Mouse (Mus musculus): ENCODE measurements around the gene Supt5.

DNA sequence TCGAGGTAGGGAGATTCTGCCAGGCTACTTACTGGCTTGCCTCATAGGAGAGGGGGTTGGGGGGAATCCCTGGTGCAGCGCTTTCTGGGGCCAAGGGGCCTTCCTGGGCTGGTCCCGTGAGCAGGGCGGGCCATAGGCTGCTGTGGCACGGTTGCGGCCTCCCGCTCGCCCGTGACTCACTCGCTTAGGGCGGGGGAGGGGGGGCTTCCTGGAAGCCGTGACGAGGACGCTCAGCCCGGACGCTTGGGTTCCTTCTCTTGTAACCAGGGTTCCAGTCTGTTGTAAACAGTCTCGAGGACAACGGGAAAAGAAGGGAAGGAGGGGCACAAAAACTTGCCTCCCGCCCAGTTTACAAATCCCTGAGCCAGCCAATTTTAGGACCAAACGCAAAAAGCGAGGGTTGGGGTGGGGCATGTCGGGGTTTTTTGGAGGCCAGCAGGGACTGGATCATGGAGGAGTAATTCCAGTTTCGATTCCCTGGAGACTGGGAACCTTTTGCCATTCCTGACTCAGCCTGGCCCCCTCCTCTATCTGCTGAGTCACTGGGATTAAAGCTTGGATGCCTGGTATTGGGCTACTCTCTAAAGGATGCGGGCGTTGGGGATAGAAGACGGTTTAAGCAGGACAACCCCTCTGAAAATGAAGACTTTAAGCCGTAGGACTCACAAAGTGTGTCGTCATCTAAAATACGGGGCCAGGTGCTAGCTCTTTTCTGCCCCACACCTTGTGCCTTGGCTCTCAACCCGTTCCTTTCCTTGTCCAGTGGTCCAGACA lies 42.7 kb upstream of the Supt5 start:
- TF ChIP-seq CTCF (IDR thresholded peaks at IDR 0.05; ENCODE audit: insufficient read depth, low read length) (no peak), POLR2A (IDR thresholded peaks at IDR 0.05; ENCODE audit: borderline replicate concordance, extremely low read depth, low read depth, low read length) (peak; percentile 55; the same call in 1 of the 2 replicates)

Data from lung, adult 2 months (tissue).